Mouse (Mus musculus): ENCODE measurements at regions not wholly inside any gene's neighbourhood (a gene's known extent, or its start where the extent isn't known, plus 50 kb on each side); places are given as distances from the start of the nearest gene placed in this dataset.
A peak's percentile ranks its signal among the peaks of the same experiment; 100 is the strongest.
"Not testable (repeated sequence)": the region's sequence is repeated elsewhere in the genome, so short reads cannot be mapped to it uniquely, and the experiment has no call there.

- no peak for DNase-seq (ENCODE audit: low spot score in 2 of 2)
Observed at GRCm38 (mm10) chr11:48657851-48658250, 142.3 kb upstream of the Rack1 start.

- DNase-seq (ENCODE audit: low spot score in 2 of 2) = peak in 1 of 2 experiments; percentile 10
Observed at GRCm38 (mm10) chr11:48661641-48662040, 138.5 kb upstream of the Rack1 start.

- no peak for DNase-seq (ENCODE audit: low spot score in 2 of 2)
Observed at GRCm38 (mm10) chr11:48684781-48685314, 115.3 kb upstream of the Rack1 start.

- DNase-seq (ENCODE audit: low spot score in 2 of 2) = no peak
Observed at GRCm38 (mm10) chr11:48690070-48690469, 110.1 kb upstream of the Rack1 start.

- no peak for DNase-seq (ENCODE audit: low spot score in 2 of 2)
Observed at GRCm38 (mm10) chr11:48696352-48696751, 103.8 kb upstream of the Rack1 start.

- DNase-seq (ENCODE audit: low spot score in 2 of 2) = no peak
Observed at GRCm38 (mm10) chr11:48697191-48697590, 102.9 kb upstream of the Rack1 start.

GRCm38 (mm10) chr11:48707192-48707591 is 92.9 kb upstream of the Rack1 start:
- DNase-seq (ENCODE audit: low spot score in 2 of 2) = no peak

GRCm38 (mm10) chr11:48710972-48711371 is 89.2 kb upstream of the Rack1 start:
- no peak for DNase-seq (ENCODE audit: low spot score in 2 of 2)

- no peak for DNase-seq (ENCODE audit: low spot score in 2 of 2)
Observed at GRCm38 (mm10) chr11:48724068-48724467, 76.1 kb upstream of the Rack1 start.

- not testable (repeated sequence) for DNase-seq (ENCODE audit: low spot score in 2 of 2)
Observed at GRCm38 (mm10) chr11:48730826-48731225, 69.3 kb upstream of the Rack1 start.

GRCm38 (mm10) chr11:48746503-48746902 is 53.6 kb upstream of the Rack1 start:
- no peak for DNase-seq (ENCODE audit: low spot score in 2 of 2)

GRCm38 (mm10) chr11:48748066-48748465 is 52.1 kb upstream of the Rack1 start:
- DNase-seq (ENCODE audit: low spot score in 2 of 2) = no peak
